12 mouse cellular contexts compared by ENCODE assay signal in genomic region chr8:70512253-70512903, GRCm38 (mm10). TPM values are rescaled to one million over a fixed set of nuclear protein-coding genes. Genes with fewer than 3 reads are reported as not detected.
DNase-seq lines count a peak whose midpoint lies in the region; ATAC-seq and TF ChIP-seq lines count a peak whose summit lies in the region.
"Had no signal": no experiment of that assay in that cellular context is flagged by ENCODE, and none has a peak within 500 bp of the region (broad histone marks: within the 10 kb centered on the region; RNA-seq: fewer than 3 reads in every experiment).

No protein-coding gene starts in this region.

- 91% methylated on average over 11 of the region's 11 CpGs for whole genome bisulfite sequencing in hindbrain, embryonic 12.5 days
- WGBS in hindbrain, embryonic 10.5 days, result 93% methylated on average over 11 of the region's 11 CpGs
- 93% methylated on average over 11 of the region's 11 CpGs for WGBS in embryonic facial prominence, embryonic 10.5 days
- 86% methylated on average over 11 of the region's 11 CpGs for WGBS in lung, adult 2 months

- no peak overlapping the region for H3K27ac ChIP-seq in hindbrain, embryonic 12.5 days
- no peak overlapping the region for H3K27ac ChIP-seq in hindbrain, embryonic 10.5 days
- H3K27ac ChIP-seq in ES-Bruce4 (ENCODE audit: insufficient read depth, low read length), result no peak overlapping the region
- no peak overlapping the region for H3K27ac ChIP-seq in embryonic facial prominence, embryonic 10.5 days (replicated peaks)
- H3K27ac ChIP-seq: embryonic facial prominence, embryonic 12.5 days had no signal

- TF ChIP-seq POLR2A in ES-Bruce4 (IDR thresholded peaks at IDR 0.05; ENCODE audit: insufficient read depth, low read length), result no peak
- TF ChIP-seq POLR2A in lung, adult 2 months (IDR thresholded peaks at IDR 0.05; ENCODE audit: borderline replicate concordance, extremely low read depth, low read depth, low read length), result no peak

- TF ChIP-seq CTCF in ES-Bruce4 (IDR thresholded peaks at IDR 0.05; ENCODE audit: low read depth, low read length), result no peak
- no peak for TF ChIP-seq CTCF in lung, adult 2 months (IDR thresholded peaks at IDR 0.05; ENCODE audit: insufficient read depth, low read length)

- no peak overlapping the region for H3K4me3 ChIP-seq in hindbrain, embryonic 12.5 days
- no peak overlapping the region for H3K4me3 ChIP-seq in hindbrain, embryonic 10.5 days
- H3K4me3 ChIP-seq in ES-Bruce4 (ENCODE audit: low read depth, low read length), result no peak overlapping the region
- peak overlapping the region; percentile 94; the same call in 1 of the 2 replicates for H3K4me3 ChIP-seq in embryonic facial prominence, embryonic 10.5 days
- no peak overlapping the region for H3K4me3 ChIP-seq in lung, adult 2 months (replicated peaks; ENCODE audit: extremely low read depth, low read depth, low read length)
- H3K4me3 ChIP-seq: embryonic facial prominence, embryonic 12.5 days had no signal

- no peaks in the 10 kb centered on the region for H3K27me3 ChIP-seq in hindbrain, embryonic 12.5 days
- H3K27me3 ChIP-seq in hindbrain, embryonic 10.5 days (ENCODE audit: insufficient read depth, poor library complexity, severe bottlenecking), result no peaks in the 10 kb centered on the region
- no peaks in the 10 kb centered on the region for H3K27me3 ChIP-seq in ES-Bruce4 (ENCODE audit: control insufficient read depth, insufficient read depth, low read length, poor library complexity, severe bottlenecking)
- H3K27me3 ChIP-seq in embryonic facial prominence, embryonic 10.5 days (replicated peaks; ENCODE audit: low read depth, poor library complexity, severe bottlenecking), result no peaks in the 10 kb centered on the region
- H3K27me3 ChIP-seq: embryonic facial prominence, embryonic 12.5 days had no signal

- peaks cover 46% of the 10 kb centered on the region for H3K36me3 ChIP-seq in hindbrain, embryonic 12.5 days
- peaks cover 71% of the 10 kb centered on the region for H3K36me3 ChIP-seq in hindbrain, embryonic 10.5 days
- peaks cover 55% of the 10 kb centered on the region for H3K36me3 ChIP-seq in ES-Bruce4 (ENCODE audit: control insufficient read depth, insufficient read depth, low read length, poor library complexity, severe bottlenecking)
- peaks cover 70% of the 10 kb centered on the region for H3K36me3 ChIP-seq in embryonic facial prominence, embryonic 10.5 days (replicated peaks)

- H3K4me2 ChIP-seq in hindbrain, embryonic 12.5 days (replicated peaks), result no peak overlapping the region
- H3K4me2 ChIP-seq: embryonic facial prominence, embryonic 12.5 days had no signal

- no peak for DNase-seq in hindbrain, embryonic 10.5 days (ENCODE audit: low spot score)
- DNase-seq in embryonic facial prominence, embryonic 10.5 days (ENCODE audit: low spot score), result no peak
- no peak for DNase-seq in lung, adult 2 months
- DNase-seq in left cerebral cortex, postnatal 25 days (ENCODE audit: low spot score in 2 of 2), result no peak
- DNase-seq: cerebellum, postnatal 14 days; gastrocnemius, postnatal 36 days; right cerebral cortex, postnatal 14 days had no signal

- H3K4me1 ChIP-seq in hindbrain, embryonic 12.5 days, result peaks cover 19% of the 10 kb centered on the region
- H3K4me1 ChIP-seq in hindbrain, embryonic 10.5 days (replicated peaks), result peaks cover 29% of the 10 kb centered on the region
- H3K4me1 ChIP-seq in ES-Bruce4 (ENCODE audit: control insufficient read depth, insufficient read depth, low read length), result no peaks in the 10 kb centered on the region
- H3K4me1 ChIP-seq in embryonic facial prominence, embryonic 10.5 days, result peaks cover 30% of the 10 kb centered on the region
- peaks cover 8% of the 10 kb centered on the region; the same call in 1 of the 2 replicates for H3K4me1 ChIP-seq in lung, adult 2 months (ENCODE audit: control insufficient read depth, insufficient read depth, low read length)

- 0 out of 2 replicates have a peak overlapping the region, but pooled peaks have one; percentile 23 for H3K9ac ChIP-seq in hindbrain, embryonic 12.5 days
- 0 out of 2 replicates have a peak overlapping the region, but pooled peaks have one; percentile 97 for H3K9ac ChIP-seq in ES-Bruce4 (ENCODE audit: low read depth, poor library complexity, severe bottlenecking)
- H3K9ac ChIP-seq: embryonic facial prominence, embryonic 12.5 days had no signal

- no peaks in the 10 kb centered on the region for H3K9me3 ChIP-seq in hindbrain, embryonic 12.5 days (replicated peaks)
- no peaks in the 10 kb centered on the region for H3K9me3 ChIP-seq in hindbrain, embryonic 10.5 days
- no peaks in the 10 kb centered on the region for H3K9me3 ChIP-seq in ES-Bruce4 (replicated peaks; ENCODE audit: control insufficient read depth, insufficient read depth, low read length, poor library complexity, severe bottlenecking)
- H3K9me3 ChIP-seq in embryonic facial prominence, embryonic 10.5 days, result no peaks in the 10 kb centered on the region
- H3K9me3 ChIP-seq: embryonic facial prominence, embryonic 12.5 days had no signal

- no peak for TF ChIP-seq EP300 in ES-Bruce4 (IDR thresholded peaks at IDR 0.05; ENCODE audit: insufficient read depth, low read depth, low read length)

- intact Hi-C loops in left cerebral cortex, postnatal 25 days (cut with DNase I), result no loop called here

- no peak for ATAC-seq in hindbrain, embryonic 12.5 days (ENCODE audit: low FRiP score)
- peak; percentile 62 for ATAC-seq in megakaryocyte progenitor cell, adult 5-6 weeks (replicated peaks; ENCODE audit: poor library complexity)

RNA-seq across cellular contexts. Expression of gene Uba52, which starts 1.8 kb away (rescaled TPM):
- polyA plus RNA-seq in hindbrain, embryonic 12.5 days (2016; fragmentation: Nextera tagmentation; extraction: Ambion mirVana), result 633 and 755 TPM in 2 replicates
- 914 and 933 TPM in 2 replicates for polyA plus RNA-seq in hindbrain, embryonic 10.5 days (2016; fragmentation: Nextera tagmentation; extraction: Ambion mirVana)
- polyA plus RNA-seq in ES-Bruce4 (2011; ENCODE audit: insufficient read depth, insufficient read length, low read depth, missing spikeins), result 1,157 and 1,272 TPM in 2 replicates
- 908 and 951 TPM in 2 replicates for polyA plus RNA-seq in embryonic facial prominence, embryonic 10.5 days (2016; fragmentation: Nextera tagmentation; extraction: Ambion mirVana)
- 3,077 and 3,244 TPM in 2 replicates for total RNA-seq in megakaryocyte progenitor cell, adult 5-6 weeks (2015)
- total RNA-seq in megakaryocyte progenitor cell, adult 5-6 weeks (2017), result 4,035 and 5,307 TPM in 2 replicates
- 370 and 371 TPM in 2 replicates for polyA plus RNA-seq in lung, adult 2 months (2012; rRNA removed)
- 100 to 1,000 TPM; 886 to 927 TPM for total RNA-seq in left cerebral cortex, postnatal 25 days (2021)

RNA-seq across cellular contexts. Expression of gene Rex1bd, which starts 5.8 kb away (rescaled TPM):
- polyA plus RNA-seq in hindbrain, embryonic 12.5 days (2016; fragmentation: Nextera tagmentation; extraction: Ambion mirVana), result 118 TPM in 2 replicates
- 131 and 148 TPM in 2 replicates for polyA plus RNA-seq in hindbrain, embryonic 10.5 days (2016; fragmentation: Nextera tagmentation; extraction: Ambion mirVana)
- 40.0 and 43.7 TPM in 2 replicates for polyA plus RNA-seq in ES-Bruce4 (2011; ENCODE audit: insufficient read depth, insufficient read length, low read depth, missing spikeins)
- polyA plus RNA-seq in embryonic facial prominence, embryonic 10.5 days (2016; fragmentation: Nextera tagmentation; extraction: Ambion mirVana), result 118 and 138 TPM in 2 replicates
- total RNA-seq in megakaryocyte progenitor cell, adult 5-6 weeks (2015), result 40.6 and 41.3 TPM in 2 replicates
- 42.1 and 50.4 TPM in 2 replicates for total RNA-seq in megakaryocyte progenitor cell, adult 5-6 weeks (2017)
- polyA plus RNA-seq in lung, adult 2 months (2012; rRNA removed), result 145 and 178 TPM in 2 replicates
- total RNA-seq in left cerebral cortex, postnatal 25 days (2021), result 100 to 1,000 TPM; 104 TPM

RNA-seq across cellular contexts. Expression of gene Fkbp8, which starts 15.1 kb away (rescaled TPM):
- 313 and 334 TPM in 2 replicates for polyA plus RNA-seq in hindbrain, embryonic 12.5 days (2016; fragmentation: Nextera tagmentation; extraction: Ambion mirVana)
- polyA plus RNA-seq in hindbrain, embryonic 10.5 days (2016; fragmentation: Nextera tagmentation; extraction: Ambion mirVana), result 311 and 360 TPM in 2 replicates
- polyA plus RNA-seq in ES-Bruce4 (2011; ENCODE audit: insufficient read depth, insufficient read length, low read depth, missing spikeins), result 80.5 and 87.3 TPM in 2 replicates
- polyA plus RNA-seq in embryonic facial prominence, embryonic 10.5 days (2016; fragmentation: Nextera tagmentation; extraction: Ambion mirVana), result 278 and 285 TPM in 2 replicates
- total RNA-seq in megakaryocyte progenitor cell, adult 5-6 weeks (2015), result 74.6 and 90.4 TPM in 2 replicates
- 114 and 133 TPM in 2 replicates for total RNA-seq in megakaryocyte progenitor cell, adult 5-6 weeks (2017)
- 361 and 369 TPM in 2 replicates for polyA plus RNA-seq in lung, adult 2 months (2012; rRNA removed)
- total RNA-seq in left cerebral cortex, postnatal 25 days (2021), result 100 to 1,000 TPM; 403 TPM

RNA-seq across cellular contexts. Expression of gene Kxd1, which starts 15.4 kb away (rescaled TPM):
- 47.1 and 48.5 TPM in 2 replicates for polyA plus RNA-seq in hindbrain, embryonic 12.5 days (2016; fragmentation: Nextera tagmentation; extraction: Ambion mirVana)
- polyA plus RNA-seq in hindbrain, embryonic 10.5 days (2016; fragmentation: Nextera tagmentation; extraction: Ambion mirVana), result 54.3 and 57.7 TPM in 2 replicates
- polyA plus RNA-seq in ES-Bruce4 (2011; ENCODE audit: insufficient read depth, insufficient read length, low read depth, missing spikeins), result 57.4 and 63.5 TPM in 2 replicates
- 49.7 and 51.0 TPM in 2 replicates for polyA plus RNA-seq in embryonic facial prominence, embryonic 10.5 days (2016; fragmentation: Nextera tagmentation; extraction: Ambion mirVana)
- total RNA-seq in megakaryocyte progenitor cell, adult 5-6 weeks (2015), result 88.0 and 106 TPM in 2 replicates
- 63.1 and 84.4 TPM in 2 replicates for total RNA-seq in megakaryocyte progenitor cell, adult 5-6 weeks (2017)
- 48.7 and 54.6 TPM in 2 replicates for polyA plus RNA-seq in lung, adult 2 months (2012; rRNA removed)
- 10 to 100 TPM; 43.1 to 47.7 TPM for total RNA-seq in left cerebral cortex, postnatal 25 days (2021)

RNA-seq across cellular contexts. Expression of gene Crlf1, which starts 19.4 kb away (rescaled TPM):
- 3.3 and 4.2 TPM in 2 replicates for polyA plus RNA-seq in hindbrain, embryonic 12.5 days (2016; fragmentation: Nextera tagmentation; extraction: Ambion mirVana)
- polyA plus RNA-seq in hindbrain, embryonic 10.5 days (2016; fragmentation: Nextera tagmentation; extraction: Ambion mirVana), result 4.5 and 10.3 TPM in 2 replicates
- polyA plus RNA-seq in ES-Bruce4 (2011; ENCODE audit: insufficient read depth, insufficient read length, low read depth, missing spikeins), result 6.1 and 7.5 TPM in 2 replicates
- polyA plus RNA-seq in embryonic facial prominence, embryonic 10.5 days (2016; fragmentation: Nextera tagmentation; extraction: Ambion mirVana), result 103 and 116 TPM in 2 replicates
- not detected in 2 replicates for total RNA-seq in megakaryocyte progenitor cell, adult 5-6 weeks (2015)
- total RNA-seq in megakaryocyte progenitor cell, adult 5-6 weeks (2017), result not detected in 2 replicates
- 27.7 and 34.3 TPM in 2 replicates for polyA plus RNA-seq in lung, adult 2 months (2012; rRNA removed)
- total RNA-seq in left cerebral cortex, postnatal 25 days (2021), result 1 to 10 TPM; 2.3 to 3.5 TPM
- total RNA-seq: liver, adult 2 months had no signal
- polyA plus RNA-seq: liver, adult 2 months had no signal
